Mouse (Mus musculus): ENCODE measurements around the gene St6galnac3. TPM values are rescaled to one million over a fixed set of nuclear protein-coding genes. Genes with fewer than 3 reads are reported as not detected.

St6galnac3 gene
- total and polyA plus RNA-seq, 3 experiments = 0.08 to 1.1 (median 0.38) TPM

- Histone ChIP-seq H3K4me1 (ENCODE audit: control insufficient read depth in 1 of 2, insufficient read depth in 2 of 2) (peaks cover 29 to 46% of the 10 kb centered on the region in 2 experiments), H3K79me2 (replicated peaks; ENCODE audit: control insufficient read depth, extremely low read depth, insufficient read depth, poor library complexity, severe bottlenecking) (no peaks in the 10 kb centered on the region), H3K9ac (ENCODE audit: insufficient read depth, low read depth) (peak overlapping the region; percentile 62), H3K9me3 (replicated peaks; ENCODE audit: low read length) (no peaks in the 10 kb centered on the region), H3K4me3 (replicated peaks in 1 of 3; ENCODE audit: low read depth in 2 of 3, low read length in 2 of 3, poor library complexity in 1 of 3) (no peak overlapping the region), H3K4me2 (ENCODE audit: insufficient read depth, low read depth, poor library complexity, severe bottlenecking) (peak overlapping the region; percentile 86), H3K27ac (ENCODE audit: insufficient read depth, low read depth) (0 out of 2 replicates have a peak overlapping the region, but pooled peaks have one; percentile 16), H3K36me3 (replicated peaks in 1 of 2; ENCODE audit: control insufficient read depth in 1 of 2, insufficient read depth in 1 of 2, low read length in 1 of 2) (no peaks in the 10 kb centered on the region), H3K27me3 (replicated peaks) (no peaks in the 10 kb centered on the region)
- DNase-seq (ENCODE audit: extremely low read depth) = peak; percentile 76
- in situ Hi-C loops (cut with MboI; ENCODE audit: low pct_ligation_motif_present, low pct_unique_long_range_greater_than_20kb, low sequenced_read_pairs) = loop anchor here (25.0 kb wide), 1 partner anchor 527 kb away; no protein-coding TSS in a partner anchor
- dilution Hi-C loops (cut with MboI; ENCODE audit: extremely low pct_ligation_motif_present, extremely low pct_unique_long_range_greater_than_20kb, low sequenced_read_pairs) = no loop called here
- TF ChIP-seq HCFC1 (IDR thresholded peaks at IDR 0.05; ENCODE audit: low read depth, low read length) (peak; percentile 41; the same call in 1 of the 2 replicates), IRF4 (IDR thresholded peaks at IDR 0.05; ENCODE audit: low read depth, low read length) (peak; percentile 93), RCOR1 (conservative IDR thresholded peaks at IDR 0.05; ENCODE audit: low read depth, low read length) (0 out of 2 replicates have a peak, but pooled peaks have one; percentile 56), EP300 (IDR thresholded peaks at IDR 0.05; ENCODE audit: low read length) (peak; percentile 92), E2F4 (IDR thresholded peaks at IDR 0.05; ENCODE audit: insufficient replicate concordance, low read depth, low read length) (0 out of 2 replicates have a peak, but pooled peaks have one; percentile 66), CHD2 (IDR thresholded peaks at IDR 0.05; ENCODE audit: low read length) (0 out of 2 replicates have a peak, but pooled peaks have one; percentile 39), MAFK (IDR thresholded peaks at IDR 0.05; ENCODE audit: insufficient replicate concordance, low read length) (0 out of 2 replicates have a peak, but pooled peaks have one; percentile 52), TBP (conservative IDR thresholded peaks at IDR 0.05; ENCODE audit: low read depth, low read length) (0 out of 2 replicates have a peak, but pooled peaks have one; percentile 39), JUN (IDR thresholded peaks at IDR 0.05; ENCODE audit: insufficient read depth, low read depth, low read length) (no peak), JUND (conservative IDR thresholded peaks at IDR 0.05; ENCODE audit: low read depth, low read length) (peak; percentile 11; the same call in 1 of the 2 replicates), ELF1 (IDR thresholded peaks at IDR 0.05; ENCODE audit: low read depth, low read length) (peak; percentile 84), MAZ (IDR thresholded peaks at IDR 0.05; ENCODE audit: low read depth, low read length) (0 out of 2 replicates have a peak, but pooled peaks have one; percentile 43), USF2 (conservative IDR thresholded peaks at IDR 0.05; ENCODE audit: low read depth, low read length) (no peak), BHLHE40 (IDR thresholded peaks at IDR 0.05; ENCODE audit: low read depth, low read length) (peak; percentile 51), MEF2A (IDR thresholded peaks at IDR 0.05; ENCODE audit: borderline replicate concordance, low read depth, low read length) (peak; percentile 69; the same call in 1 of the 2 replicates), MYC (IDR thresholded peaks at IDR 0.05; ENCODE audit: low read depth, low read length) (no peak), USF1 (IDR thresholded peaks at IDR 0.05; ENCODE audit: low read depth, low read length) (no peak), CHD1 (IDR thresholded peaks at IDR 0.05; ENCODE audit: low read depth, low read length) (0 out of 2 replicates have a peak, but pooled peaks have one; percentile 50), ETS1 (conservative IDR thresholded peaks at IDR 0.05; ENCODE audit: low read depth, low read length) (peak; percentile 68)
Measured at GRCm38 (mm10) chr3:153260225-153260933, 464.6 kb downstream of the St6galnac3 start.

Measured in CH12.LX (cell line).